ENCODE assay signal across 9 mouse cellular contexts in the genomic region with DNA sequence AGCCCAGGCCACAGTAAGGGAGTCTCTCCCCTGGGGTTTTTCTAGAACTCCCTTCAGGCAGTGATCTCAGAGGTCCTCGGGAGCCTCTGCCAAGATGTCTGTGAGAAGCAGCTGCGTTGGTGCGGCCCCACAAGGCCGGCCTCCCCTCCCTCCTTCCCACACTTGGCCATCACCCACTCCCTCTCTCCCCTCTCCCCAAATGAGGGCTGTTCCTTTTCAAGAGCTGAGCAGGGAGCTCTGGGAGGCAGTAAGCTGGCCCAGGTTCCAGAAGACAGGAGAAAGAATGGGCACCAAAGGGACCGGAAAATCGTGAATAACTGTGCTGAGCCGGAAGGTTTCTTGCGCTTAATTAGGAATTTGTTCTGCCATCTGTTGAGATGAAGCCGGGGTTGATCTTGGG. TPM values are rescaled to one million over a fixed set of nuclear protein-coding genes. Genes with fewer than 3 reads are reported as not detected.
DNase-seq lines count a peak whose midpoint lies in the region; ATAC-seq lines count a peak whose summit lies in the region.
"Had no signal": no experiment of that assay in that cellular context is flagged by ENCODE, and none has a peak within 500 bp of the region (broad histone marks: within the 10 kb centered on the region; RNA-seq: fewer than 3 reads in every experiment).

No protein-coding gene starts in this region.

- intact Hi-C loops in gastrocnemius, postnatal 36 days (cut with DNase I): no loop called here

- peaks cover 28% of the 10 kb centered on the region for H3K27me3 ChIP-seq in hindbrain, embryonic 12.5 days
- H3K27me3 ChIP-seq in hindbrain, embryonic 11.5 days (ENCODE audit: control insufficient read depth, insufficient read depth, low read length): no peaks in the 10 kb centered on the region
- H3K27me3 ChIP-seq in megakaryocyte, embryonic 14.5 days (replicated peaks): peaks cover 2% of the 10 kb centered on the region
- peaks cover 72% of the 10 kb centered on the region for H3K27me3 ChIP-seq in embryonic facial prominence, embryonic 10.5 days (replicated peaks; ENCODE audit: low read depth, poor library complexity, severe bottlenecking)
- no peaks in the 10 kb centered on the region for H3K27me3 ChIP-seq in midbrain, embryonic 13.5 days

- H3K9ac ChIP-seq in hindbrain, embryonic 12.5 days: no peak overlapping the region
- no peak overlapping the region; the same call in 1 of the 2 replicates for H3K9ac ChIP-seq in hindbrain, embryonic 11.5 days (ENCODE audit: low read depth, low read length)
- H3K9ac ChIP-seq in midbrain, embryonic 13.5 days (replicated peaks): no peak overlapping the region
- H3K9ac ChIP-seq: liver, embryonic 14.5 days had no signal

- no peaks in the 10 kb centered on the region for H3K9me3 ChIP-seq in hindbrain, embryonic 12.5 days (replicated peaks)
- H3K9me3 ChIP-seq in hindbrain, embryonic 11.5 days (ENCODE audit: control insufficient read depth, low read length): no peaks in the 10 kb centered on the region
- H3K9me3 ChIP-seq in megakaryocyte, embryonic 14.5 days: no peaks in the 10 kb centered on the region
- no peaks in the 10 kb centered on the region for H3K9me3 ChIP-seq in embryonic facial prominence, embryonic 10.5 days
- H3K9me3 ChIP-seq in midbrain, embryonic 13.5 days: no peaks in the 10 kb centered on the region

- no peak overlapping the region for H3K4me2 ChIP-seq in hindbrain, embryonic 12.5 days (replicated peaks)
- no peak overlapping the region for H3K4me2 ChIP-seq in hindbrain, embryonic 11.5 days (replicated peaks; ENCODE audit: low read depth, low read length)
- no peak overlapping the region for H3K4me2 ChIP-seq in midbrain, embryonic 13.5 days (replicated peaks)

- peak overlapping the region; percentile 23; the same call in 1 of the 2 replicates for H3K27ac ChIP-seq in hindbrain, embryonic 12.5 days
- H3K27ac ChIP-seq in hindbrain, embryonic 11.5 days (ENCODE audit: low read depth, low read length): no peak overlapping the region
- 0 out of 2 replicates have a peak overlapping the region, but pooled peaks have one; percentile 26 for H3K27ac ChIP-seq in embryonic facial prominence, embryonic 10.5 days (replicated peaks)
- peak overlapping the region; percentile 26; the same call in 1 of the 2 replicates for H3K27ac ChIP-seq in midbrain, embryonic 13.5 days
- H3K27ac ChIP-seq: liver, embryonic 14.5 days had no signal

- no peak overlapping the region for H3K4me3 ChIP-seq in hindbrain, embryonic 12.5 days
- H3K4me3 ChIP-seq in hindbrain, embryonic 11.5 days (ENCODE audit: low read depth, low read length): no peak overlapping the region
- H3K4me3 ChIP-seq in megakaryocyte, embryonic 14.5 days (replicated peaks): peak overlapping the region; percentile 80
- no peak overlapping the region for H3K4me3 ChIP-seq in embryonic facial prominence, embryonic 10.5 days
- no peak overlapping the region for H3K4me3 ChIP-seq in midbrain, embryonic 13.5 days (replicated peaks)

- H3K4me1 ChIP-seq in hindbrain, embryonic 12.5 days: peaks cover 83% of the 10 kb centered on the region
- peaks cover 38% of the 10 kb centered on the region for H3K4me1 ChIP-seq in hindbrain, embryonic 11.5 days (replicated peaks; ENCODE audit: control insufficient read depth, insufficient read depth, low read length)
- peaks cover 93% of the 10 kb centered on the region for H3K4me1 ChIP-seq in megakaryocyte, embryonic 14.5 days
- H3K4me1 ChIP-seq in embryonic facial prominence, embryonic 10.5 days: peaks cover 93% of the 10 kb centered on the region
- H3K4me1 ChIP-seq in midbrain, embryonic 13.5 days (replicated peaks): peaks cover 83% of the 10 kb centered on the region

- ATAC-seq in hindbrain, embryonic 12.5 days (ENCODE audit: low FRiP score): no peak
- ATAC-seq in hindbrain, embryonic 11.5 days (ENCODE audit: low FRiP score): no peak
- ATAC-seq in megakaryocyte, adult 5-6 weeks (ENCODE audit: poor library complexity, severe bottlenecking): no peak
- no peak for ATAC-seq in midbrain, embryonic 13.5 days

- DNase-seq in hindbrain, embryonic 11.5 days (ENCODE audit: low spot score): no peak
- no peak for DNase-seq in embryonic facial prominence, embryonic 10.5 days (ENCODE audit: low spot score)
- DNase-seq in spleen, postnatal 10 days (ENCODE audit: low spot score in 2 of 2): no peak
- no peak for DNase-seq in gastrocnemius, postnatal 36 days

- H3K36me3 ChIP-seq in hindbrain, embryonic 12.5 days: no peaks in the 10 kb centered on the region
- H3K36me3 ChIP-seq in hindbrain, embryonic 11.5 days (ENCODE audit: control insufficient read depth, insufficient read depth, low read length): no peaks in the 10 kb centered on the region
- H3K36me3 ChIP-seq in megakaryocyte, embryonic 14.5 days (replicated peaks; ENCODE audit: low read length): peaks cover 80% of the 10 kb centered on the region
- peaks cover 4% of the 10 kb centered on the region; the same call in 1 of the 2 replicates for H3K36me3 ChIP-seq in embryonic facial prominence, embryonic 10.5 days (replicated peaks)
- no peaks in the 10 kb centered on the region for H3K36me3 ChIP-seq in midbrain, embryonic 13.5 days

- WGBS in hindbrain, embryonic 12.5 days: 34% methylated on average over 9 of the region's 9 CpGs
- 36% methylated on average over 9 of the region's 9 CpGs for WGBS in hindbrain, embryonic 11.5 days
- 63% methylated on average over 9 of the region's 9 CpGs for WGBS in embryonic facial prominence, embryonic 10.5 days
- 32% methylated on average over 9 of the region's 9 CpGs for WGBS in midbrain, embryonic 13.5 days

RNA-seq across cellular contexts. Expression of gene Grin2c, which starts 35.1 kb away (rescaled TPM):
- polyA plus RNA-seq in hindbrain, embryonic 12.5 days (2016; fragmentation: Nextera tagmentation; extraction: Ambion mirVana): 0.21 and 0.57 TPM in 2 replicates
- polyA plus RNA-seq in hindbrain, embryonic 11.5 days (2014; fragmentation: Nextera tagmentation; extraction: Ambion mirVana): 0.25 and 0.43 TPM in 2 replicates
- not detected in 2 replicates for polyA plus RNA-seq in megakaryocyte, embryonic 14.5 days (2012; ENCODE audit: insufficient read depth, low replicate concordance)
- 0.05 TPM in 1 of 2 replicates, not detected in the other for total RNA-seq in megakaryocyte, adult 5-6 weeks (2015)
- not detected in 2 replicates for total RNA-seq in megakaryocyte, adult 5-6 weeks (2017)
- 0.06 and 0.07 TPM in 2 replicates for polyA plus RNA-seq in embryonic facial prominence, embryonic 10.5 days (2016; fragmentation: Nextera tagmentation; extraction: Ambion mirVana)
- 0.06 and 0.12 TPM in 2 replicates for polyA plus RNA-seq in midbrain, embryonic 13.5 days (2015; fragmentation: Nextera tagmentation; extraction: Ambion mirVana)
- total RNA-seq in gastrocnemius, postnatal 36 days (2021): not detected

RNA-seq across cellular contexts. Expression of gene Nat9, which starts 44.3 kb away (rescaled TPM):
- polyA plus RNA-seq in hindbrain, embryonic 12.5 days (2016; fragmentation: Nextera tagmentation; extraction: Ambion mirVana): 19.1 and 21.1 TPM in 2 replicates
- polyA plus RNA-seq in hindbrain, embryonic 11.5 days (2014; fragmentation: Nextera tagmentation; extraction: Ambion mirVana): 19.5 and 20.1 TPM in 2 replicates
- polyA plus RNA-seq in megakaryocyte, embryonic 14.5 days (2012; ENCODE audit: insufficient read depth, low replicate concordance): 23.4 and 27.1 TPM in 2 replicates
- 16.1 and 17.7 TPM in 2 replicates for total RNA-seq in megakaryocyte, adult 5-6 weeks (2015)
- total RNA-seq in megakaryocyte, adult 5-6 weeks (2017): 23.9 and 36.1 TPM in 2 replicates
- polyA plus RNA-seq in embryonic facial prominence, embryonic 10.5 days (2016; fragmentation: Nextera tagmentation; extraction: Ambion mirVana): 18.2 and 18.4 TPM in 2 replicates
- polyA plus RNA-seq in midbrain, embryonic 13.5 days (2015; fragmentation: Nextera tagmentation; extraction: Ambion mirVana): 20.9 and 23.7 TPM in 2 replicates
- 10 to 100 TPM; 10.6 to 12.9 TPM for total RNA-seq in gastrocnemius, postnatal 36 days (2021)

RNA-seq across cellular contexts. Expression of gene Tmem104, which starts 44.6 kb away (rescaled TPM):
- 9.0 and 10.4 TPM in 2 replicates for polyA plus RNA-seq in hindbrain, embryonic 12.5 days (2016; fragmentation: Nextera tagmentation; extraction: Ambion mirVana)
- 7.2 and 7.3 TPM in 2 replicates for polyA plus RNA-seq in hindbrain, embryonic 11.5 days (2014; fragmentation: Nextera tagmentation; extraction: Ambion mirVana)
- 9.2 and 14.1 TPM in 2 replicates for polyA plus RNA-seq in megakaryocyte, embryonic 14.5 days (2012; ENCODE audit: insufficient read depth, low replicate concordance)
- 23.9 and 25.7 TPM in 2 replicates for total RNA-seq in megakaryocyte, adult 5-6 weeks (2015)
- 6.1 and 8.7 TPM in 2 replicates for total RNA-seq in megakaryocyte, adult 5-6 weeks (2017)
- polyA plus RNA-seq in embryonic facial prominence, embryonic 10.5 days (2016; fragmentation: Nextera tagmentation; extraction: Ambion mirVana): 10.1 and 10.3 TPM in 2 replicates
- polyA plus RNA-seq in midbrain, embryonic 13.5 days (2015; fragmentation: Nextera tagmentation; extraction: Ambion mirVana): 10.3 and 10.7 TPM in 2 replicates
- total RNA-seq in gastrocnemius, postnatal 36 days (2021): 1 to 10 TPM; 4.5 to 6.0 TPM

RNA-seq across cellular contexts. Expression of gene Fdxr, which starts 44.9 kb away (rescaled TPM):
- 15.4 and 18.0 TPM in 2 replicates for polyA plus RNA-seq in hindbrain, embryonic 12.5 days (2016; fragmentation: Nextera tagmentation; extraction: Ambion mirVana)
- polyA plus RNA-seq in hindbrain, embryonic 11.5 days (2014; fragmentation: Nextera tagmentation; extraction: Ambion mirVana): 11.6 and 14.9 TPM in 2 replicates
- 21.8 and 28.5 TPM in 2 replicates for polyA plus RNA-seq in megakaryocyte, embryonic 14.5 days (2012; ENCODE audit: insufficient read depth, low replicate concordance)
- total RNA-seq in megakaryocyte, adult 5-6 weeks (2015): 4.4 and 5.6 TPM in 2 replicates
- total RNA-seq in megakaryocyte, adult 5-6 weeks (2017): 9.9 and 14.3 TPM in 2 replicates
- polyA plus RNA-seq in embryonic facial prominence, embryonic 10.5 days (2016; fragmentation: Nextera tagmentation; extraction: Ambion mirVana): 17.6 and 18.1 TPM in 2 replicates
- polyA plus RNA-seq in midbrain, embryonic 13.5 days (2015; fragmentation: Nextera tagmentation; extraction: Ambion mirVana): 19.3 and 24.1 TPM in 2 replicates
- 1 to 10 TPM; 3.6 to 4.4 TPM for total RNA-seq in gastrocnemius, postnatal 36 days (2021)
